Mouse (Mus musculus) midbrain, embryonic 10.5 days (tissue): Measurements from ENCODE around the gene Cyb5d2. TPM values are rescaled to one million over a fixed set of nuclear protein-coding genes. Genes with fewer than 3 reads are reported as not detected.

Experiments
- DNase-seq: peaks from one replicate; pipeline ENCODE4 v3.0.0-alpha.2; 2017; ENCODE audit warnings: low spot score
- H3K27ac ChIP-seq: fragments of 300-500 bp; sonication (generic); replicated peaks from 2 replicates; pipeline ENCODE4 v1.5.1; 2016; ENCODE audit warnings: mild to moderate bottlenecking
- H3K27me3 ChIP-seq: fragments of 300-500 bp; sonication (generic); 2 replicates; pipeline ENCODE4 v1.6.1; 2016; ENCODE audit warnings: low read depth, mild to moderate bottlenecking; ENCODE audit not compliant: poor library complexity, severe bottlenecking
- H3K36me3 ChIP-seq: fragments of 300-500 bp; sonication (generic); 2 replicates; pipeline ENCODE4 v1.6.1; 2016; ENCODE audit warnings: mild to moderate bottlenecking, moderate library complexity
- H3K4me1 ChIP-seq: fragments of 300-500 bp; sonication (generic); 2 replicates; pipeline ENCODE4 v1.6.1; 2016
- H3K4me3 ChIP-seq: fragments of 300-500 bp; sonication (generic); 2 replicates; pipeline ENCODE4 v1.5.1; 2016; ENCODE audit warnings: mild to moderate bottlenecking, moderate library complexity
- H3K9me3 ChIP-seq: fragments of 300-500 bp; sonication (generic); replicated peaks from 2 replicates; pipeline ENCODE4 v1.6.1; 2016; ENCODE audit warnings: mild to moderate bottlenecking
- WGBS: fragments of 180-500 bp; shearing (Covaris S2); methylation state at CpG from one replicate; pipeline ENCODE4 v1.1.7; 2016; 5-methylcytosine and 5-hydroxymethylcytosine counted together
- polyA plus RNA-seq: library from polyadenylated mRNA; unstranded; fragments of >200 nt; fragmentation: Nextera tagmentation; extraction: Ambion mirVana; gene quantifications from 2 replicates; pipeline ENCODE4 v1.2.1, GENCODE M21; 2016

Gene Cyb5d2
- 5.1 and 5.2 TPM in 2 replicates for polyA plus RNA-seq

- DNase-seq = peak; percentile 93
- Histone ChIP-seq H3K27me3 (no peaks in the 10 kb centered on the region), H3K4me3 (peak within 1 kb of the TSS; percentile 94), H3K9me3 (no peaks in the 10 kb centered on the region), H3K4me1 (peaks cover 19% of the 10 kb centered on the region), H3K27ac (peak within 1 kb of the TSS; percentile 89), H3K36me3 (no peaks in the 10 kb centered on the region)
- WGBS = under 1% methylated on average over 69 of the region's 69 CpGs
These were observed at the start of gene Cyb5d2, which contains the start of gene Zzef1 for GRCm38 (mm10) chr11:72795455-72796295. TSS of gene Cyb5d2 (minus strand) at chr11:72796142. TSS of gene Zzef1 (plus strand) at chr11:72796226.

- no peaks in the 10 kb centered on the region for H3K27me3 ChIP-seq
- peaks cover 50% of the 10 kb centered on the region for H3K36me3 ChIP-seq
- no peak overlapping the region for H3K4me3 ChIP-seq
- no peaks in the 10 kb centered on the region for H3K9me3 ChIP-seq
- DNase-seq = no peak
- H3K4me1 ChIP-seq = no peaks in the 10 kb centered on the region
- 95% methylated on average over 2 of the region's 2 CpGs for WGBS
- no peak overlapping the region for H3K27ac ChIP-seq
These were observed 49.6 kb upstream of the Cyb5d2 start for GRCm38 (mm10) chr11:72845526-72845925.

GRCm38 (mm10) chr11:72843576-72843975 is 47.6 kb upstream of the Cyb5d2 start:
- no peak for DNase-seq
- Histone ChIP-seq H3K4me3 (no peak overlapping the region), H3K27ac (no peak overlapping the region), H3K36me3 (peaks cover 41% of the 10 kb centered on the region), H3K9me3 (no peaks in the 10 kb centered on the region), H3K4me1 (no peaks in the 10 kb centered on the region), H3K27me3 (no peaks in the 10 kb centered on the region)

- H3K27me3 ChIP-seq = no peaks in the 10 kb centered on the region
- no peak for DNase-seq
- peaks cover 33% of the 10 kb centered on the region for H3K36me3 ChIP-seq
- H3K4me1 ChIP-seq = no peaks in the 10 kb centered on the region
- WGBS = 87% methylated on average over 3 of the region's 3 CpGs
- H3K9me3 ChIP-seq = no peaks in the 10 kb centered on the region
- no peak overlapping the region for H3K4me3 ChIP-seq
- H3K27ac ChIP-seq = no peak overlapping the region
These were observed 46.8 kb upstream of the Cyb5d2 start for GRCm38 (mm10) chr11:72842731-72843130.

GRCm38 (mm10) chr11:72829869-72830268 is 33.9 kb upstream of the Cyb5d2 start:
- 91% methylated on average over 3 of the region's 3 CpGs for WGBS
- Histone ChIP-seq H3K36me3 (peaks cover 70% of the 10 kb centered on the region), H3K4me1 (no peaks in the 10 kb centered on the region), H3K4me3 (no peak overlapping the region), H3K27me3 (no peaks in the 10 kb centered on the region), H3K27ac (no peak overlapping the region), H3K9me3 (no peaks in the 10 kb centered on the region)
- DNase-seq = no peak

- H3K4me3 ChIP-seq = no peak overlapping the region
- no peaks in the 10 kb centered on the region for H3K9me3 ChIP-seq
- no peaks in the 10 kb centered on the region for H3K4me1 ChIP-seq
- no peaks in the 10 kb centered on the region for H3K27me3 ChIP-seq
- H3K36me3 ChIP-seq = peaks cover 62% of the 10 kb centered on the region
- no peak overlapping the region for H3K27ac ChIP-seq
- no peak for DNase-seq
- WGBS = 92% methylated on average over 7 of the region's 7 CpGs
These were observed 25.1 kb upstream of the Cyb5d2 start for GRCm38 (mm10) chr11:72821041-72821440.

GRCm38 (mm10) chr11:72818067-72818466 is 22.1 kb upstream of the Cyb5d2 start:
- no peaks in the 10 kb centered on the region for H3K27me3 ChIP-seq
- H3K4me3 ChIP-seq = no peak overlapping the region
- no peak for DNase-seq
- H3K27ac ChIP-seq = no peak overlapping the region
- peaks cover 37% of the 10 kb centered on the region for H3K36me3 ChIP-seq
- H3K9me3 ChIP-seq = no peaks in the 10 kb centered on the region
- no peaks in the 10 kb centered on the region for H3K4me1 ChIP-seq
- WGBS = 88% methylated on average over 7 of the region's 7 CpGs

- Histone ChIP-seq H3K4me3 (no peak overlapping the region), H3K9me3 (no peaks in the 10 kb centered on the region), H3K36me3 (peaks cover 31% of the 10 kb centered on the region), H3K27me3 (no peaks in the 10 kb centered on the region), H3K27ac (no peak overlapping the region), H3K4me1 (no peaks in the 10 kb centered on the region)
- 88% methylated on average over 1 of the region's 1 CpGs for WGBS
- no peak for DNase-seq
These were observed 20.9 kb upstream of the Cyb5d2 start for GRCm38 (mm10) chr11:72816859-72817258.

GRCm38 (mm10) chr11:72814188-72814587 is 18.2 kb upstream of the Cyb5d2 start:
- no peaks in the 10 kb centered on the region for H3K27me3 ChIP-seq
- H3K36me3 ChIP-seq = peaks cover 9% of the 10 kb centered on the region
- H3K9me3 ChIP-seq = no peaks in the 10 kb centered on the region
- no peak overlapping the region for H3K4me3 ChIP-seq
- H3K4me1 ChIP-seq = no peaks in the 10 kb centered on the region
- H3K27ac ChIP-seq = no peak overlapping the region
- 73% methylated on average over 2 of the region's 2 CpGs for WGBS
- DNase-seq = no peak

- 92% methylated on average over 5 of the region's 5 CpGs for WGBS
- DNase-seq = no peak
These were observed 17.7 kb upstream of the Cyb5d2 start for GRCm38 (mm10) chr11:72813687-72814086.

GRCm38 (mm10) chr11:72807992-72808391 is 12.1 kb upstream of the Cyb5d2 start:
- Histone ChIP-seq H3K36me3 (no peaks in the 10 kb centered on the region), H3K4me3 (no peak overlapping the region), H3K4me1 (no peaks in the 10 kb centered on the region), H3K27ac (no peak overlapping the region), H3K9me3 (no peaks in the 10 kb centered on the region), H3K27me3 (no peaks in the 10 kb centered on the region)
- no peak for DNase-seq
- WGBS = 88% methylated on average over 4 of the region's 4 CpGs

More at GRCm38 (mm10) chr11:72813687-72814086, 17.7 kb upstream of the Cyb5d2 start:
- no peak overlapping the region for H3K4me3 ChIP-seq
- no peaks in the 10 kb centered on the region for H3K27me3 ChIP-seq
- no peaks in the 10 kb centered on the region for H3K9me3 ChIP-seq
- peaks cover 5% of the 10 kb centered on the region; the same call in 1 of the 2 replicates for H3K36me3 ChIP-seq
- H3K27ac ChIP-seq = no peak overlapping the region
- no peaks in the 10 kb centered on the region for H3K4me1 ChIP-seq

GRCm38 (mm10) chr11:72806556-72806955 is 10.6 kb upstream of the Cyb5d2 start:
- 76% methylated on average over 2 of the region's 2 CpGs for WGBS
- no peak for DNase-seq
- H3K4me3 ChIP-seq = no peak overlapping the region
- H3K4me1 ChIP-seq = no peaks in the 10 kb centered on the region
- H3K36me3 ChIP-seq = no peaks in the 10 kb centered on the region
- no peaks in the 10 kb centered on the region for H3K9me3 ChIP-seq
- no peak overlapping the region for H3K27ac ChIP-seq
- H3K27me3 ChIP-seq = no peaks in the 10 kb centered on the region

GRCm38 (mm10) chr11:72805232-72805631 is 9.3 kb upstream of the Cyb5d2 start:
- 94% methylated on average over 3 of the region's 3 CpGs for WGBS
- H3K27me3 ChIP-seq = no peaks in the 10 kb centered on the region

More at GRCm38 (mm10) chr11:72805232-72805631, 9.3 kb upstream of the Cyb5d2 start:
- H3K9me3 ChIP-seq = no peaks in the 10 kb centered on the region
- no peak overlapping the region for H3K4me3 ChIP-seq
- no peaks in the 10 kb centered on the region for H3K4me1 ChIP-seq
- no peak for DNase-seq
- no peaks in the 10 kb centered on the region for H3K36me3 ChIP-seq
- no peak overlapping the region for H3K27ac ChIP-seq
